Mouse (Mus musculus) gastrocnemius, postnatal 10 days (tissue): ENCODE data around the gene Spata32. TPM values are rescaled to one million over a fixed set of nuclear protein-coding genes. Genes with fewer than 3 reads are reported as not detected.

Experiments used
- DNase-seq: peaks from one replicate; pipeline ENCODE4 v3.0.0; 2021; ENCODE audit warnings: mixed read lengths
- long read RNA-seq, 2 experiments: library from polyadenylated mRNA; stranded (forward); transcript quantifications; one replicate each; pipeline ENCODE4 v2.0.0; 2021
- total RNA-seq, 2 experiments: library from RNA; stranded (reverse); gene quantifications; 2 replicates each; pipeline ENCODE4 v1.2.3; 2021

The Spata32 gene
- total RNA-seq, result not detected
- long read RNA-seq, experiment 1, result 0 reads
- long read RNA-seq, experiment 2, result 0 reads

- DNase-seq, result peak; percentile 63
Measured at GRCm38 (mm10) chr11:103217790-103218516, at the start of gene Spata32. TSS of gene Spata32 (minus strand) at chr11:103218432.

GRCm38 (mm10) chr11:103267346-103268219, 49.4 kb upstream of the Spata32 start, which contains the start of gene Map3k14:
TSS of gene Map3k14 (minus strand) at chr11:103267472.
- DNase-seq, result peak; percentile 99

GRCm38 (mm10) chr11:103266729-103267345, 48.6 kb upstream of the Spata32 start:
- DNase-seq, result no peak

GRCm38 (mm10) chr11:103265856-103266255, 47.6 kb upstream of the Spata32 start:
- no peak for DNase-seq

GRCm38 (mm10) chr11:103265211-103265610, 47.0 kb upstream of the Spata32 start:
- DNase-seq, result no peak

GRCm38 (mm10) chr11:103264427-103265005, 46.3 kb upstream of the Spata32 start:
- DNase-seq, result no peak

- no peak for DNase-seq
Measured at GRCm38 (mm10) chr11:103263551-103263950, 45.3 kb upstream of the Spata32 start.

GRCm38 (mm10) chr11:103262412-103263267, 44.4 kb upstream of the Spata32 start:
- no peak for DNase-seq

GRCm38 (mm10) chr11:103261671-103262411, 43.6 kb upstream of the Spata32 start:
- no peak for DNase-seq

GRCm38 (mm10) chr11:103260515-103261192, 42.4 kb upstream of the Spata32 start:
- DNase-seq, result no peak

- DNase-seq, result no peak
Measured at GRCm38 (mm10) chr11:103260034-103260433, 41.8 kb upstream of the Spata32 start.

- no peak for DNase-seq
Measured at GRCm38 (mm10) chr11:103257938-103258481, 39.8 kb upstream of the Spata32 start.

- no peak for DNase-seq
Measured at GRCm38 (mm10) chr11:103253605-103254004, 35.4 kb upstream of the Spata32 start.

- no peak for DNase-seq
Measured at GRCm38 (mm10) chr11:103252380-103252779, 34.1 kb upstream of the Spata32 start.

- DNase-seq, result no peak
Measured at GRCm38 (mm10) chr11:103250324-103250723, 32.1 kb upstream of the Spata32 start.

- DNase-seq, result no peak
Measured at GRCm38 (mm10) chr11:103249509-103249908, 31.3 kb upstream of the Spata32 start.

GRCm38 (mm10) chr11:103248837-103249236, 30.6 kb upstream of the Spata32 start:
- no peak for DNase-seq

- DNase-seq, result peak; percentile 84
Measured at GRCm38 (mm10) chr11:103247504-103248177, 29.4 kb upstream of the Spata32 start.

- no peak for DNase-seq
Measured at GRCm38 (mm10) chr11:103246731-103247290, 28.6 kb upstream of the Spata32 start.
